Mouse (Mus musculus) stomach, embryonic 14.5 days (tissue): ENCODE measurements around the gene Zfp710. TPM values are rescaled to one million over a fixed set of nuclear protein-coding genes. Genes with fewer than 3 reads are reported as not detected.
A peak's percentile ranks its signal among the peaks of the same experiment; 100 is the strongest.

Experiments
- ATAC-seq: fragments of 200-750 bp; cut with Nextera tagmentation; 2 replicates; pipeline ENCODE4 v1.8.0; 2017; ENCODE audit warnings: low read depth, moderate TSS enrichment; ENCODE audit not compliant: insufficient number of reproducible peaks, insufficient read depth, low FRiP score
- H3K27ac ChIP-seq: fragments of 300-500 bp; sonication (generic); 2 replicates; pipeline ENCODE4 v1.5.1; 2014; ENCODE audit warnings: mild to moderate bottlenecking, low read length, moderate library complexity, mixed read lengths
- H3K27me3 ChIP-seq: fragments of 300-500 bp; sonication (generic); 2 replicates; pipeline ENCODE4 v1.6.1; 2014; ENCODE audit warnings: low read length, control low read depth, mixed read lengths; ENCODE audit not compliant: control insufficient read depth, insufficient read depth
- H3K36me3 ChIP-seq: fragments of 300-500 bp; sonication (generic); 2 replicates; pipeline ENCODE4 v1.6.1; 2014; ENCODE audit warnings: mild to moderate bottlenecking, control low read depth, low read length, moderate library complexity, mixed read lengths; ENCODE audit not compliant: control insufficient read depth, insufficient read depth
- H3K4me1 ChIP-seq: fragments of 300-500 bp; sonication (generic); 2 replicates; pipeline ENCODE4 v1.6.1; 2014; ENCODE audit warnings: low read length, control low read depth, mixed read lengths; ENCODE audit not compliant: control insufficient read depth, insufficient read depth
- H3K4me2 ChIP-seq: fragments of 300-500 bp; sonication (generic); replicated peaks from 2 replicates; pipeline ENCODE4 v1.6.1; 2014; ENCODE audit warnings: low read depth, low read length, control low read depth
- H3K4me3 ChIP-seq: fragments of 300-500 bp; sonication (generic); 2 replicates; pipeline ENCODE4 v1.5.1; 2014; ENCODE audit warnings: low read depth, low read length, control low read depth
- H3K9ac ChIP-seq: fragments of 300-500 bp; sonication (generic); replicated peaks from 2 replicates; pipeline ENCODE4 v1.6.1; 2014; ENCODE audit warnings: low read depth, mild to moderate bottlenecking, control low read depth, low read length, moderate library complexity, mixed read lengths
- H3K9me3 ChIP-seq: fragments of 300-500 bp; sonication (generic); 2 replicates; pipeline ENCODE4 v1.6.1; 2016; ENCODE audit warnings: low read depth, low read length, control low read depth; ENCODE audit not compliant: control insufficient read depth
- WGBS: fragments of 180-500 bp; shearing (Covaris S2); extraction: QIAGEN DNeasy Blood & Tissue Kit; methylation state at CpG from one replicate; pipeline ENCODE4 v1.1.7; 2014; 5-methylcytosine and 5-hydroxymethylcytosine counted together
- polyA plus RNA-seq: library from polyadenylated mRNA; unstranded; fragments of >200 nt; fragmentation: Nextera tagmentation; extraction: Ambion mirVana; gene quantifications from 2 replicates; pipeline ENCODE4 v1.2.1, GENCODE M21; 2014

Zfp710 gene
- polyA plus RNA-seq, 1 experiment from 2014 or later, result 16.4 TPM

- 84% methylated on average over 10 of the region's 10 CpGs for WGBS
- Histone ChIP-seq H3K4me1 (peaks cover 18% of the 10 kb centered on the region), H3K27ac (no peak overlapping the region)
Measured at GRCm38 (mm10) chr7:80031478-80031877, 6.9 kb downstream of the Zfp710 start.

GRCm38 (mm10) chr7:80032216-80033052 is 7.8 kb downstream of the Zfp710 start:
- no peaks in the 10 kb centered on the region for H3K9me3 ChIP-seq
- H3K4me1 ChIP-seq, result peaks cover 18% of the 10 kb centered on the region
- H3K27me3 ChIP-seq, result no peaks in the 10 kb centered on the region
- no peak overlapping the region for H3K4me3 ChIP-seq
- H3K9ac ChIP-seq, result no peak overlapping the region
- H3K4me2 ChIP-seq, result no peak overlapping the region
- WGBS, result 46% methylated on average over 9 of the region's 10 CpGs
- H3K27ac ChIP-seq, result no peak overlapping the region
- H3K36me3 ChIP-seq, result no peaks in the 10 kb centered on the region
- ATAC-seq, result no peak

More at GRCm38 (mm10) chr7:80031478-80031877, 6.9 kb downstream of the Zfp710 start:
- no peak overlapping the region for H3K9ac ChIP-seq
- H3K27me3 ChIP-seq, result no peaks in the 10 kb centered on the region
- H3K4me2 ChIP-seq, result no peak overlapping the region
- H3K4me3 ChIP-seq, result no peak overlapping the region
- H3K36me3 ChIP-seq, result no peaks in the 10 kb centered on the region
- no peak for ATAC-seq
- no peaks in the 10 kb centered on the region for H3K9me3 ChIP-seq

- Histone ChIP-seq H3K9ac (no peak overlapping the region), H3K27ac (no peak overlapping the region)
- WGBS, result 81% methylated on average over 9 of the region's 9 CpGs
Measured at GRCm38 (mm10) chr7:80033064-80033717, 8.6 kb downstream of the Zfp710 start.

GRCm38 (mm10) chr7:80033771-80034170 is 9.2 kb downstream of the Zfp710 start:
- peaks cover 18% of the 10 kb centered on the region for H3K4me1 ChIP-seq

More at GRCm38 (mm10) chr7:80033064-80033717, 8.6 kb downstream of the Zfp710 start:
- Histone ChIP-seq H3K4me2 (no peak overlapping the region), H3K4me1 (peaks cover 18% of the 10 kb centered on the region), H3K27me3 (no peaks in the 10 kb centered on the region), H3K9me3 (no peaks in the 10 kb centered on the region), H3K4me3 (no peak overlapping the region), H3K36me3 (no peaks in the 10 kb centered on the region)
- no peak for ATAC-seq

GRCm38 (mm10) chr7:80035086-80035485 is 10.5 kb downstream of the Zfp710 start:
- Histone ChIP-seq H3K4me1 (peaks cover 18% of the 10 kb centered on the region), H3K4me2 (no peak overlapping the region), H3K27ac (0 out of 2 replicates have a peak overlapping the region, but pooled peaks have one; percentile 36), H3K9ac (no peak overlapping the region), H3K9me3 (no peaks in the 10 kb centered on the region), H3K36me3 (no peaks in the 10 kb centered on the region), H3K27me3 (no peaks in the 10 kb centered on the region), H3K4me3 (no peak overlapping the region)
- no peak for ATAC-seq
- 75% methylated on average over 6 of the region's 6 CpGs for WGBS

More at GRCm38 (mm10) chr7:80033771-80034170, 9.2 kb downstream of the Zfp710 start:
- 79% methylated on average over 9 of the region's 9 CpGs for WGBS
- H3K27ac ChIP-seq, result no peak overlapping the region
- no peaks in the 10 kb centered on the region for H3K27me3 ChIP-seq
- no peak overlapping the region for H3K9ac ChIP-seq
- ATAC-seq, result no peak
- H3K9me3 ChIP-seq, result no peaks in the 10 kb centered on the region
- no peak overlapping the region for H3K4me3 ChIP-seq
- no peaks in the 10 kb centered on the region for H3K36me3 ChIP-seq
- H3K4me2 ChIP-seq, result no peak overlapping the region

- Histone ChIP-seq H3K9ac (no peak overlapping the region), H3K4me1 (peaks cover 18% of the 10 kb centered on the region), H3K27me3 (no peaks in the 10 kb centered on the region), H3K4me2 (no peak overlapping the region), H3K4me3 (no peak overlapping the region), H3K9me3 (no peaks in the 10 kb centered on the region), H3K36me3 (no peaks in the 10 kb centered on the region), H3K27ac (peak overlapping the region; percentile 36; the same call in 1 of the 2 replicates)
- peak; percentile 44; the same call in 1 of the 2 replicates for ATAC-seq
- 48% methylated on average over 4 of the region's 4 CpGs for WGBS
Measured at GRCm38 (mm10) chr7:80035748-80036147, 11.1 kb downstream of the Zfp710 start.

- ATAC-seq, result no peak
- no peak overlapping the region for H3K4me3 ChIP-seq
- peaks cover 10% of the 10 kb centered on the region for H3K4me1 ChIP-seq
- no peaks in the 10 kb centered on the region for H3K36me3 ChIP-seq
- H3K9ac ChIP-seq, result no peak overlapping the region
- WGBS, result 89% methylated on average over 8 of the region's 8 CpGs
- H3K9me3 ChIP-seq, result no peaks in the 10 kb centered on the region
- H3K27ac ChIP-seq, result no peak overlapping the region
- H3K4me2 ChIP-seq, result no peak overlapping the region
- no peaks in the 10 kb centered on the region for H3K27me3 ChIP-seq
Measured at GRCm38 (mm10) chr7:80039699-80040098, 15.1 kb downstream of the Zfp710 start.

- no peaks in the 10 kb centered on the region for H3K36me3 ChIP-seq
- H3K9me3 ChIP-seq, result no peaks in the 10 kb centered on the region
- H3K9ac ChIP-seq, result no peak overlapping the region
- H3K27me3 ChIP-seq, result no peaks in the 10 kb centered on the region
- H3K27ac ChIP-seq, result no peak overlapping the region; the same call in 1 of the 2 replicates
- no peak overlapping the region for H3K4me2 ChIP-seq
- 49% methylated on average over 7 of the region's 7 CpGs for WGBS
- H3K4me3 ChIP-seq, result no peak overlapping the region
- peaks cover 10% of the 10 kb centered on the region; the same call in 1 of the 2 replicates for H3K4me1 ChIP-seq
- ATAC-seq, result no peak
Measured at GRCm38 (mm10) chr7:80044170-80044569, 19.6 kb downstream of the Zfp710 start.
